In the genomic region with DNA sequence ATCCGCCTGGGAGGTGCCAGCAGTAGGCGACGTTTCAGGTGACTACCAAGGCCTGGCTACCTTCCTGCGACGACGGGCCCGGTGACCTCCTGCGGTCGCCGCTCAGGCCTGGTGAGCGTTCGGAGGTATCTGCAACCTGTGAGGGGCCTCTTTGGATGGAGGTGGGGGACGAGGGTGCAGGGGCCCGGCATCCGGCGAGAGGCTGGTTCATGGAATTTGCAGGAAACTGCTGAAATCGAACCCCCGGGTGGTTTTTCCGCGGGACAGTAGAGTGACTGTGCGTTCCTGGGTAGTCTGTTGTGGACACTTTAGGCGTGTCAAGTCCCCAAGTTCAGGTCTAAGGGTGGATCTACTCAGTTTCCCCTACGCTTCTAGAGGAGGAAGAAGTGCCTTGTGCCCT, we compare ENCODE assay signal across 16 mouse cellular contexts. TPM values are rescaled to one million over a fixed set of nuclear protein-coding genes. Genes with fewer than 3 reads are reported as not detected.
A peak's percentile ranks its signal among the peaks of the same experiment; 100 is the strongest.
DNase-seq lines count a peak whose midpoint lies in the region; ATAC-seq and TF ChIP-seq lines count a peak whose summit lies in the region.
"Had no signal": no experiment of that assay in that cellular context is flagged by ENCODE, and none has a peak within 500 bp of the region (broad histone marks: within the 10 kb centered on the region; RNA-seq: fewer than 3 reads in every experiment).

No protein-coding gene starts in this region.

- no peak for DNase-seq in heart, adult 2 months
- peak; percentile 69 for DNase-seq in limb, embryonic 11.5 days (ENCODE audit: low spot score)
- no peak for DNase-seq in stomach, postnatal 0 days (ENCODE audit: low spot score)
- DNase-seq in heart, adult 18-20 months, result no peak
- no peak for DNase-seq in layer of hippocampus, adult 11-12 months (ENCODE audit: low spot score)
- DNase-seq: cerebellum, adult 18-20 months; liver; lung, postnatal 10 days; thymus, postnatal 25 days had no signal

- no peak for TF ChIP-seq EP300 in heart, adult 2 months (IDR thresholded peaks at IDR 0.05; ENCODE audit: insufficient read depth, low read depth, low read length)
- no peak for TF ChIP-seq EP300 in stomach, postnatal 0 days (optimal IDR thresholded peaks at IDR 0.05)

- ATAC-seq in heart, embryonic 15.5 days (replicated peaks; ENCODE audit: insufficient number of reproducible peaks, insufficient read depth, low FRiP score, low read depth), result no peak
- ATAC-seq in midbrain, embryonic 12.5 days (ENCODE audit: low FRiP score, low read depth), result no peak
- ATAC-seq in midbrain, embryonic 15.5 days (replicated peaks), result no peak
- ATAC-seq in limb, embryonic 11.5 days (ENCODE audit: insufficient number of reproducible peaks, low FRiP score, low TSS enrichment, low read depth), result no peak
- no peak for ATAC-seq in stomach, postnatal 0 days (ENCODE audit: low FRiP score, low TSS enrichment)
- ATAC-seq: intestine, postnatal 0 days had no signal

- no peak overlapping the region for H3K27ac ChIP-seq in heart, embryonic 15.5 days
- no peak overlapping the region for H3K27ac ChIP-seq in heart, adult 2 months
- no peak overlapping the region for H3K27ac ChIP-seq in midbrain, embryonic 12.5 days (replicated peaks)
- H3K27ac ChIP-seq in midbrain, embryonic 15.5 days, result no peak overlapping the region
- H3K27ac ChIP-seq in limb, embryonic 11.5 days (replicated peaks; ENCODE audit: low read depth, low read length), result no peak overlapping the region
- peak overlapping the region; percentile 30; the same call in 1 of the 2 replicates for H3K27ac ChIP-seq in stomach, postnatal 0 days (replicated peaks)
- H3K27ac ChIP-seq: heart, embryonic 10.5 days; neural tube, embryonic 15.5 days had no signal

- no peaks in the 10 kb centered on the region for H3K36me3 ChIP-seq in heart, embryonic 15.5 days
- no peaks in the 10 kb centered on the region for H3K36me3 ChIP-seq in heart, adult 2 months (ENCODE audit: control insufficient read depth, insufficient read depth, low read length)
- no peaks in the 10 kb centered on the region for H3K36me3 ChIP-seq in midbrain, embryonic 12.5 days
- H3K36me3 ChIP-seq in midbrain, embryonic 15.5 days (replicated peaks), result no peaks in the 10 kb centered on the region
- H3K36me3 ChIP-seq in limb, embryonic 11.5 days (ENCODE audit: control insufficient read depth, insufficient read depth, low read length), result no peaks in the 10 kb centered on the region
- H3K36me3 ChIP-seq in stomach, postnatal 0 days (ENCODE audit: control insufficient read depth, insufficient read depth, low read length), result no peaks in the 10 kb centered on the region
- H3K36me3 ChIP-seq: heart, embryonic 10.5 days; neural tube, embryonic 15.5 days had no signal

- intact Hi-C loops in heart, adult 2 months (cut with DNase I), result no loop called here

- no peak overlapping the region for H3K4me2 ChIP-seq in heart, embryonic 15.5 days
- H3K4me2 ChIP-seq in midbrain, embryonic 12.5 days (replicated peaks), result no peak overlapping the region
- no peak overlapping the region for H3K4me2 ChIP-seq in midbrain, embryonic 15.5 days
- peak overlapping the region; percentile 27 for H3K4me2 ChIP-seq in limb, embryonic 11.5 days (ENCODE audit: low read depth, severe bottlenecking)
- peak overlapping the region; percentile 43 for H3K4me2 ChIP-seq in stomach, postnatal 0 days (replicated peaks; ENCODE audit: low read depth)
- H3K4me2 ChIP-seq: neural tube, embryonic 15.5 days had no signal

- H3K9me3 ChIP-seq in heart, embryonic 15.5 days (replicated peaks), result no peaks in the 10 kb centered on the region
- H3K9me3 ChIP-seq in midbrain, embryonic 12.5 days, result 0 out of 2 replicates have a peak, but pooled peaks cover 3% of the 10 kb centered on the region
- H3K9me3 ChIP-seq in midbrain, embryonic 15.5 days, result no peaks in the 10 kb centered on the region
- peaks cover 3% of the 10 kb centered on the region; the same call in 1 of the 2 replicates for H3K9me3 ChIP-seq in limb, embryonic 11.5 days (ENCODE audit: control insufficient read depth, low read length)
- 0 out of 2 replicates have a peak, but pooled peaks cover 2% of the 10 kb centered on the region for H3K9me3 ChIP-seq in stomach, postnatal 0 days (ENCODE audit: control insufficient read depth, low read length)
- H3K9me3 ChIP-seq: heart, embryonic 10.5 days; neural tube, embryonic 15.5 days had no signal

- no peaks in the 10 kb centered on the region for H3K79me2 ChIP-seq in heart, adult 2 months (replicated peaks; ENCODE audit: control insufficient read depth, insufficient read depth, low read length)

- TF ChIP-seq POLR2A in heart, adult 2 months (IDR thresholded peaks at IDR 0.05; ENCODE audit: insufficient read depth, low read depth, low read length), result no peak

- 0 out of 2 replicates have a peak overlapping the region, but pooled peaks have one; percentile 1 for H3K4me3 ChIP-seq in heart, embryonic 15.5 days
- no peak overlapping the region for H3K4me3 ChIP-seq in heart, adult 2 months
- H3K4me3 ChIP-seq in midbrain, embryonic 12.5 days, result peak overlapping the region; percentile 5; the same call in 1 of the 2 replicates
- H3K4me3 ChIP-seq in midbrain, embryonic 15.5 days, result no peak overlapping the region
- no peak overlapping the region for H3K4me3 ChIP-seq in limb, embryonic 11.5 days (ENCODE audit: low read depth, low read length)
- H3K4me3 ChIP-seq in stomach, postnatal 0 days (ENCODE audit: low read depth, low read length), result peak overlapping the region; percentile 4
- H3K4me3 ChIP-seq: heart, embryonic 10.5 days; neural tube, embryonic 15.5 days had no signal

- peaks cover 21% of the 10 kb centered on the region for H3K4me1 ChIP-seq in heart, embryonic 15.5 days (replicated peaks)
- H3K4me1 ChIP-seq in heart, adult 2 months (ENCODE audit: control insufficient read depth, insufficient read depth, low read length), result no peaks in the 10 kb centered on the region
- peaks cover 23% of the 10 kb centered on the region for H3K4me1 ChIP-seq in midbrain, embryonic 12.5 days
- H3K4me1 ChIP-seq in midbrain, embryonic 15.5 days, result peaks cover 12% of the 10 kb centered on the region
- H3K4me1 ChIP-seq in limb, embryonic 11.5 days (ENCODE audit: control insufficient read depth, insufficient read depth, low read length), result peaks cover 29% of the 10 kb centered on the region
- H3K4me1 ChIP-seq in stomach, postnatal 0 days (replicated peaks; ENCODE audit: control insufficient read depth, insufficient read depth), result no peaks in the 10 kb centered on the region

- TF ChIP-seq CTCF in heart, adult 2 months (IDR thresholded peaks at IDR 0.05), result no peak
- TF ChIP-seq CTCF in stomach, postnatal 0 days (IDR thresholded peaks at IDR 0.05; ENCODE audit: low read depth), result no peak

- no peak overlapping the region for H3K9ac ChIP-seq in heart, embryonic 15.5 days
- no peak overlapping the region for H3K9ac ChIP-seq in heart, adult 2 months (ENCODE audit: low read depth, low read length)
- no peak overlapping the region for H3K9ac ChIP-seq in midbrain, embryonic 12.5 days (replicated peaks)
- no peak overlapping the region for H3K9ac ChIP-seq in midbrain, embryonic 15.5 days
- H3K9ac ChIP-seq in limb, embryonic 11.5 days (ENCODE audit: low read length), result no peak overlapping the region
- peak overlapping the region; percentile 52 for H3K9ac ChIP-seq in stomach, postnatal 0 days (ENCODE audit: low read length)
- H3K9ac ChIP-seq: neural tube, embryonic 15.5 days had no signal

- 5% methylated on average over 23 of the region's 23 CpGs for WGBS in heart, embryonic 15.5 days
- WGBS in heart, adult 2 months, result 9% methylated on average over 23 of the region's 23 CpGs
- WGBS in midbrain, embryonic 12.5 days, result 2% methylated on average over 23 of the region's 23 CpGs
- WGBS in midbrain, embryonic 15.5 days, result 1% methylated on average over 23 of the region's 23 CpGs
- 0% methylated on average over 23 of the region's 23 CpGs for WGBS in limb, embryonic 11.5 days
- 18% methylated on average over 23 of the region's 23 CpGs for WGBS in stomach, postnatal 0 days

- peaks cover 95% of the 10 kb centered on the region for H3K27me3 ChIP-seq in heart, embryonic 15.5 days
- H3K27me3 ChIP-seq in heart, adult 2 months (ENCODE audit: control insufficient read depth, insufficient read depth, low read length), result peaks cover 27% of the 10 kb centered on the region
- H3K27me3 ChIP-seq in midbrain, embryonic 12.5 days, result peaks cover 94% of the 10 kb centered on the region
- peaks cover 82% of the 10 kb centered on the region for H3K27me3 ChIP-seq in midbrain, embryonic 15.5 days (replicated peaks)
- H3K27me3 ChIP-seq in limb, embryonic 11.5 days (ENCODE audit: control insufficient read depth, insufficient read depth, low read length), result peaks cover 54% of the 10 kb centered on the region
- H3K27me3 ChIP-seq in stomach, postnatal 0 days (ENCODE audit: control insufficient read depth, insufficient read depth, low read length), result peaks cover 8% of the 10 kb centered on the region

RNA-seq across cellular contexts. Expression of a gene that starts 4.5 kb away (rescaled TPM):
- 0.21 and 2.2 TPM in 2 replicates for polyA plus RNA-seq in heart, embryonic 15.5 days (2015; fragmentation: Nextera tagmentation; extraction: Ambion mirVana)
- total RNA-seq in heart, adult 2 months (2021), result under 1 TPM in 1 of 2 experiments, not detected in 1; 0.43 TPM
- 0.18 and 0.35 TPM in 2 replicates for polyA plus RNA-seq in heart, adult 2 months (2012; rRNA removed)
- 3.8 and 8.8 TPM in 2 replicates for polyA plus RNA-seq in midbrain, embryonic 12.5 days (2016; fragmentation: Nextera tagmentation; extraction: Ambion mirVana)
- polyA plus RNA-seq in midbrain, embryonic 15.5 days (2015; fragmentation: Nextera tagmentation; extraction: Ambion mirVana), result 0.27 and 0.49 TPM in 2 replicates
- 7.8 and 8.4 TPM in 2 replicates for polyA plus RNA-seq in limb, embryonic 11.5 days (2014; fragmentation: Nextera tagmentation; extraction: Ambion mirVana)
- 2.6 and 4.0 TPM in 2 replicates for polyA plus RNA-seq in stomach, postnatal 0 days (2015; fragmentation: Nextera tagmentation; extraction: Ambion mirVana)
- total RNA-seq in heart, adult 18-20 months (2021), result under 1 TPM; 0.26 to 0.32 TPM
- total RNA-seq: hematopoietic stem cell, adult 5-6 weeks had no signal
- polyA plus RNA-seq: neural tube, embryonic 15.5 days had no signal

Comparison
In these comparisons a context has a peak if more than half of its experiments do, and no peak if none do; other contexts are left out.
1. H3K4me3 ChIP-seq: peak in heart, embryonic 15.5 days (single experiment), midbrain, embryonic 12.5 days (single experiment) and stomach, postnatal 0 days (single experiment); none in heart, adult 2 months (single experiment), midbrain, embryonic 15.5 days (single experiment) and limb, embryonic 11.5 days (single experiment).
2. H3K4me2 ChIP-seq: peak in limb, embryonic 11.5 days (single experiment) and stomach, postnatal 0 days (single experiment); none in heart, embryonic 15.5 days (single experiment), midbrain, embryonic 12.5 days (single experiment) and midbrain, embryonic 15.5 days (single experiment).